Mouse (Mus musculus): Measurements from ENCODE around the gene Zbtb38.

Gene Zbtb38

DNA sequence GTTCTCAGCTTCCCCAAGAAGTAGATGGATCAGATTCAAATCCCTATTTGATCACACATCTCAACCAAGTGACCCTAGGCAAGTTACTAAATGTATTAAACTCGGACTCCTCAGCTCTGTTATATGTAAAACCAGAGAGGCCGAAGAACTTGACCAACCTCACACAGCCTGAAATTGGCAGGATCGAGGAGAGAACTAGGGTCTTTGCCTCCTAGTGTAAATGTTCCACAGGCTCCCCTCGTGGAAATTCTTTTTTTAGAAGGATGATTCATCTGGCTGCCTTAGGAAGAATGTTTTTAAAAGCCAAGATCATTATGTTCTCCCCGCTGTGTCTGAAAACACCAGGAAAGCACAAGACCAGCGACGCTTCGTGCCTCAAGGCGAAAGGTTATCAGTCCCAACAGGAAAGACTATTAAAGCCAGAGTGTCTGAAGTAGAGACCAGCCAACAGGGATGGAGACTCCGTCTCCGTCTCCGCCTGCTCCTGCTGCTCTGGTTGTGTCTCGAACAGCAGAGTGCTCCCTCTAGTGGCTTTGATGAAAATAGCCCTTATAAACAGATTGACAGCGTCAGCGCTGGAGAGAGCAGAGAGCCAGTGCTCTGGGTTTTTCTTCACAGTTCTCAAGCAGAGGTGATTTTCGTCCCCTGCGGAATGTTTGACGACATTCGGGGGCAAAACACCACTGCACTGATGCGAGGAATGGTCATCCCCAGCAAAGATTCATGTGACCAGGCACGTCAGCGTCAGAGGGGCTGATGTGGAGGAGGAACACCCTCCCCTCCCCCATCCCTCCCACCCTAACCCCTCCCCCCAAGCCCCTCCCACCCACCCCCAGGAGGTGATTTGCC, 6.3 kb upstream of the Zbtb38 start:
- no peak for DNase-seq (ENCODE audit: low spot score)

DNA sequence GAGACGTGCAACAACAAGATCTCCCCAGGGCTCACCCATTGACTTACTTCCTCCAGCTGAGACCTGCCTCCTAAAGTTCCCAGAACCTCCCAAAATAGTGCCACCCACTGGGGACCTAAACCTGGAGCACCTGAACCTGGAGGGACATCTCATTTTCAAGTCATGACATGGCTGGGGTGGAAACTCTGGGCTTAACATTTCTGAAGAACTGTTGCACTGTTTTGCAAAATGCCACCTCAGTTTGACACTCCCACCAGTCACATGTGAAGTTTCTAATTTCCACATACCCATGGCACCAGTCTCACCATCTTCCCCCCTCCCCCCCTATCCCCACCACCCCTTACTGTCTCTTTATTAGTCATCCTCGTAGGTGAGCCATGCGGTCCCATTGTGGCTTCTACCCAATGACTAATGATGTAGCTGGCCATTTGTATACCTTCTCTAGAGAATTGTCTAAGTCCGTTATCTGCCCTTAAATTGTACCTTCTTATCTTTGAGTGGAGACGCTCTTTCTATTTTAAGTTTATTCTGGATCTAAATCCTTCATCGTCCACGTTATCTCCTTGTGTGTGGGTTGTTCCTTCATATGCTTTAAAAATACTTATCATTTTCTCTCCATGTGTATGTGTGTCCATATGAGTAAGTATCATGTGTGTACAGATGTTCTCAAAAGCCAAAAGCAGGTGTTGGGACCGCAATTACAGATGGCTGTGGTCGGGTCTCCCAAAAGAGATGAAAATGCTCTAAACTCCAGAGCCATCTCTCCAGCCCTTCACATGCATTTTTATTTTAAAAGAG, 4.2 kb upstream of the Zbtb38 start:
- DNase-seq (ENCODE audit: low spot score): no peak

GRCm38 (mm10) chr9:96755761-96756160, 3.1 kb upstream of the Zbtb38 start:
- DNase-seq (ENCODE audit: low spot score): no peak

DNA sequence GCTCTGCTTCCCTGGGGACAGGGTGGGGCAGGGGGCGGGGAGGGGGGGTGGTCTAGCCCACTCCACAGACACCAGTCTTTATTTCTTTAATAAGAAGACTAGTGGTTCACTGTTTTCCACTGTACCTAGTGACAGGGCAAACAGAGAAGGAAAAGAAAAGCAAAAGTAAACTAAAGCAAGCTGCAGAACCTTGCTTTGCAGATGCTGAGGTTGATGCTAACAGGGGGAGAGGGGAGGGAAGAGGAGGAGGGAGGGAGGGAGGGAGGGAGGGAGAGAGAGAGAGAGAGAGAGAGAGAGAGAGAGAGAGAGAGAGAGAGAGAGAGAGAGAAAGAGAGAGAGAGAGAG, 2.0 kb upstream of the Zbtb38 start:
- DNase-seq (ENCODE audit: low spot score): no peak

DNA sequence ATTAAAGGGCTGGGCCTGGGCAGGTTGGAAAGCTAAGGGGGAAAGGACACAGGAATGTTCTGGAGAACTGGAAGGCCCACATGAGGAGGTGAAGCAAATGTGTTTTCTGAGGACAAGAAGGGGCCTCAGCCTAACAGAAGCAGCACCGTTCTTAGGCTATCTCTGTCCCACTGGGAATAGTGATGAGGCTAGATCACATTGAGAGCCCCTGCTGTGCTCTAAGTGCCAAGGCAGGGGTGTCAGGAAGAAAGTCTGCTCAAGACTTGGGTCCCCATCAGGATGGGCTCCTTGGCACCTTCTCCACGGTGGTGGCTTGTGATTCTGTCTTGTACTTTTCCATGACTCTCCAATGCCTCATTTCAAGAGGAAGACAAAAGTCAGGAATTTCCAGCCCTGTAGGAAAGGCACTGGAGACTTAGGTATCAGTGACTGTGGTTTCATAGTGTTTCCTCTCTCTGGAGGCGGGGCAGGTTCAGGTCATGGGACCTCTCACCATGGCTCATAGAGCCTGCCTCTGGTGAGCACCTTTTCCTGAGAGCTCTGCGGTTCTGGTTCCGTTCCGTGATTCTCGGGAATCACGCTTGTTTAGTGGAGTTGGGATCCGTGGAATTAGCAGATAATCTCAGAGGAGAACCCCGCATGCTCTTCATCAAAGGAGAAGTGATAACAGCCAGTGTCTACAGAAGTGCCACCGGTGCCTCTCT, 1.4 kb upstream of the Zbtb38 start:
- DNase-seq (ENCODE audit: low spot score): no peak

- DNase-seq (ENCODE audit: low spot score): no peak
These were observed 761 bp upstream of the Zbtb38 start for GRCm38 (mm10) chr9:96753392-96753791.

DNA sequence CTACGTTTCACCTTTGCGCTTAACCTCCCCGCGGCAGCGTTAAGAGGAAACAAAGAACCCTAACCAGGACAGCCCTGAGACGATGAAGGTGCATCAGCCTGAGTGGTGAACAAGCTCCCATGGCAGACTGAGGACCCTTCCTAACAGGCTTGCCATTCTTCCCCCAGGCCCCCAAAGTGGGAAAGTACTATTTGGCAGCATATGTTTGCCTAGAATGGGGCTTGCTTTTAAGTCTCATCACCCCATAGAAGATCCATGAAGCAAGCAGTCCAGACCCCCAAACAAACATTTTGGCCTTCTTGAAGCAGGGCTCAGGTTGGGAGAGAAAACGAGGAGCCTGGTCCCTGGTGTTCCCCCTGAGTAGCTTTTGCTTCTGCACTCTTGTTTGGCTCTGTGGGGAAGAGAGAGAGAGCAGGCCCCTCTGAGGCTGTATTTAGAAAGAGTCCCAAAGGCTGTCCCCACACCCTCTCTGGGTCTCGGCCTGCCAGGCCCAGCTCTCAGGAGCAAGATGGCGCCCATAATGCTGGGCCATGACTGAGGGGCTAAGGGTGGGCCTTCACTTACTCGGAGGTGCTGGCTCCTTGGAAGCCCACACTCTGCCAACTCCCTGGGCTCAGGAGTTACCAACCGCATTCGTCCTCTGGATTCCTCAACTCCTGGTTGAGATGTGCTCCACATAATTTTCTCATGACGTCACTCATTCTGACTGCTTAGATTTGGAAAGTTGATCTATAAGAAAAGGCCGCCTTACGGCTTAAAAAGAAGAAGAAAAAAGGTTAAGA, 619 bp downstream of the Zbtb38 start:
- DNase-seq (ENCODE audit: low spot score): no peak

- no peak for DNase-seq (ENCODE audit: low spot score)
These were observed 2.0 kb downstream of the Zbtb38 start for GRCm38 (mm10) chr9:96750636-96751035.

DNA sequence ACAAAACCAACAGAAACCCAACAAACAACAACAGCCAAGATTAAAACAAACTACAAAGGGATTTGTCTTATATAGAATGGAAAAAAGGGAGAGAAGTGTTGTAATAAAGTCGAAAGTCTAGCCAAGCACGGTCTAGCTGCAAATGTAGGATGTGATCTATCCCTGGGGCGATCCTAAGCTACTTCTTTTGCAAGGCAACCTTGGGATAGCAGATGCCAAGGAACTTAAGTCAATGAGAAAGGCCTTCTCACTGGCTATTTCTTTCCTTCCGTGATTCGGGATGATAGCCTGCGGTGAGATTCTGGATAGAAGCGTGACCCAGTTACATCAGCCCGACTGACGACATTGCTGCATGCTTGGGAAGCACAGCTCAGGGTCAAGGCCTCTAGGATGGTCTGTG, 6.1 kb downstream of the Zbtb38 start:
- no peak for DNase-seq (ENCODE audit: low spot score)

GRCm38 (mm10) chr9:96744909-96745308, 7.7 kb downstream of the Zbtb38 start:
- DNase-seq (ENCODE audit: low spot score): no peak

GRCm38 (mm10) chr9:96741365-96742085, 11.1 kb downstream of the Zbtb38 start:
- no peak for DNase-seq (ENCODE audit: low spot score)

GRCm38 (mm10) chr9:96740712-96741364, 11.8 kb downstream of the Zbtb38 start:
- DNase-seq (ENCODE audit: low spot score): no peak

DNA sequence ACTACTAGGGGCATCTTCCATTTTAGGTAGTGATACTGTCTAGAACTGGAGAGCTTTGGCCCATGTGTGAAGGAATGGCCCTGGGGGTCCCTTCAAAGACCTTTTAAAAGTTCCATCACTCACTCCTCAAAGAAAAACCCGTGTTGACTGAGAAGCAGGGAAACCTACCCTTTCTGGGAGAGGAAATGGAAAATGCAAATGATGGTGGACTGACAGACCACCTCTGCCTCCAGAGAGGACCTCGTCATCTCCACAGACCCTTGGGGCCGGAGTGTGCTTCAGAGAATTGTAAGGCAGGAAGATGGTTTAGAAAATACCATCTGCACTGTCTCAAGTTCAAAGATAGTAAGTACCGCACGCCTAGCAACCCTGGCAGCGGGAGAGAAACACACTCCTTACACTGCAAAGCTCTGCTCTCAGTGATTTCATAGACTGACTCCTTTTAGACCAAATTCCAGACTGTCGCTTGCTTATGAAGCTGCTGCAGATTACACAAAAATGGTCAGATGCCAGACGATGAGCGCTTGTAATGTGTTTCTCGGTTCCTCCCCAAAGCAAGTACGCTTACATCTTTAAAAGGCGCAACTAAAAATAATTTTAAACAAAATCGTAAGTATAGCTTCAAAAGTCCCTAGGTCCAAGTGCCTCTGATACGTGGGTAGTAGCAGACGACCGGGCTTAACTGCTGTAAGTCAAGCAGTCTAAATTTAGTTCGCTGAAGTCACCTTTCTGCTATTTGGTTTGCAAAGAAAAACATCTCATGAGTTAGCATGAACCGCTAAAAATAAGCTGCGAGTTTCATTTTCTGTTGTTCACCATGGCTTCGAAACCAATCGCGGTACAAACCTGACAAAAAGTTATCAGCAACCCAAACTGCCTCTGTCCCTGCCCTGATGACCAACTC, 12.6 kb downstream of the Zbtb38 start:
- DNase-seq (ENCODE audit: low spot score): no peak

- no peak for DNase-seq (ENCODE audit: low spot score)
These were observed 13.9 kb downstream of the Zbtb38 start for GRCm38 (mm10) chr9:96738563-96739355.

- no peak for DNase-seq (ENCODE audit: low spot score)
These were observed 16.7 kb downstream of the Zbtb38 start for GRCm38 (mm10) chr9:96735946-96736345.

DNA sequence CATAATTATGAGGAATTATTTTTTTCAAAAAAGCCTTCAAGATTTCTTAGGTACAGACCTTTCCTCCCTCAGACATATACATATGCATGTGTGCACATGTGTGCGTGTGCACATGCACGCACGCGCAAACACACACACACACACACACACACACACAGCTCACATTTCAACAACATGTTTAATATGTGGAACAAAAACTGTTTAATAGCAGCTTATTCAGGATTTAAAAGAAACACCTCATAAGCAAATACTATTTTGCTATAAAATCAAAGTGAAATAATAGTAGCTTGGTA, 19.3 kb downstream of the Zbtb38 start:
- DNase-seq (ENCODE audit: low spot score): no peak

DNA sequence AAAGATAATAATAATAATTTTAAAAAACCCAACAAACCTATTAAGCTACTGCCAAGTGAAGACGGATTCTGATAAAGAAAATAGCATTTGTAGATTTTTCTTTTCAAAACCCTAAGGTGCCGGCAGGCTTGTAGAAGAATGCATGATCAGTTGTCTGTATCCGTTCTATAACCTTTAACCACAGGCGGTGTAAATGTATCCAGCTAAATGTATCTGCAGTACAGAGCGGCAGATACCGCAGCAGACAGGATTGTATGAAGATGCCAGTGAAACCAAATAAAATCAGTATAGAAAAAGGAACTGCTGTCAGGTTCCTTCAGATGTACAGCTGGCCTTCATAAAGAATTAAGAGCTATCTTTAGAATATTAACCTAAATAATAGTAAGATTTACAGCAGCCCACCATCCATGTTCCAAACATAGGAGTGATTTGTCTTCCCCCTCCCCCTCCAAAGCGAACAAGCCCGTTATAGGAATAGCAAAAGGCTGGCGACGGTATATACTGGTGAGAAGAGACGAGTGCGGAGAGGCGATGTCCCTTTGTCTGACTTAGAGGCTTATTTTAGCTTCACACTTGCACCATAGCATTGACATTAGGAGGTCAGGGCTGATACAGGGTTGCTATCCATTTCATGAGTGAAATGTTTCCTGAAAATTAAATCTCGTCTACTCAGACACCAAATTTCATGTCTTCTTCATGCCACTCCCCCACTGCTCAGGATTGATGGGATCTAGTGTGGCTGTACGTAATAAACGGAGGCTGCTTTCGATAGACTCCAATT, 19.8 kb downstream of the Zbtb38 start:
- DNase-seq (ENCODE audit: low spot score): no peak

- DNase-seq (ENCODE audit: low spot score): no peak
These were observed 20.6 kb downstream of the Zbtb38 start for GRCm38 (mm10) chr9:96731961-96732511.
